Mouse (Mus musculus) layer of hippocampus, adult 2 months (tissue): ENCODE data around the gene D10Wsu102e. TPM values are rescaled to one million over a fixed set of nuclear protein-coding genes. Genes with fewer than 3 reads are reported as not detected.

ENCODE experiments used
- DNase-seq, 2 experiments: peaks; one replicate each; pipeline ENCODE4 v3.0.0; 2022; ENCODE audit warnings: low spot score in 2 of 2
- H3K27ac ChIP-seq: fragments of 200-600 bp; 2 replicates; pipeline ENCODE4 v1.8.1; 2022
- H3K4me3 ChIP-seq: fragments of 200-600 bp; 2 replicates; pipeline ENCODE4 v1.8.1; 2022; ENCODE audit warnings: mild to moderate bottlenecking
- CTCF ChIP-seq: fragments of 200-600 bp; conservative IDR thresholded peaks from 2 replicates; pipeline ENCODE4 v1.8.1; 2022; ENCODE audit warnings: antibody characterized with exemption, mild to moderate bottlenecking, moderate library complexity
- long read RNA-seq, 2 experiments: library from polyadenylated mRNA; stranded (forward); transcript quantifications; one replicate each; pipeline ENCODE4 v2.0.0; 2021; ENCODE audit warnings: borderline mapping rate in 2 of 2
- total RNA-seq, 2 experiments: library from RNA; stranded (reverse); gene quantifications; 2 replicates each; pipeline ENCODE4 v1.2.3; 2021

The D10Wsu102e gene
- 1 to 10 TPM; 3.1 to 3.9 TPM for total RNA-seq
- long read RNA-seq, experiment 1, full-length matches to known transcripts: 7 of 10 reads
- long read RNA-seq, experiment 1, partial matches to known transcripts: 1 of 10 reads
- long read RNA-seq, experiment 1, other reads (novel, unspliced or antisense): 2 of 10 reads
- long read RNA-seq, experiment 2, full-length matches to known transcripts: 16 of 18 reads
- long read RNA-seq, experiment 2, partial matches to known transcripts: 0 of 18 reads
- long read RNA-seq, experiment 2, other reads (novel, unspliced or antisense): 2 of 18 reads

- TF ChIP-seq CTCF: no peak
- peak; percentile 96 to 97 for DNase-seq
- Histone ChIP-seq H3K4me3 (peak within 1 kb of the TSS; percentile 64), H3K27ac (peak within 1 kb of the TSS; percentile 91)
Observed at GRCm38 (mm10) chr10:83359956-83360355, at the start of gene D10Wsu102e. TSS of gene D10Wsu102e (plus strand) at chr10:83360221.

GRCm38 (mm10) chr10:83310356-83310755 lies 49.7 kb upstream of the D10Wsu102e start:
- Histone ChIP-seq H3K27ac (no peak overlapping the region), H3K4me3 (no peak overlapping the region)
- no peak for TF ChIP-seq CTCF
- DNase-seq: no peak

- Histone ChIP-seq H3K27ac (no peak overlapping the region), H3K4me3 (no peak overlapping the region)
- no peak for TF ChIP-seq CTCF
- no peak for DNase-seq
Observed at GRCm38 (mm10) chr10:83313033-83313432, 47.0 kb upstream of the D10Wsu102e start.

GRCm38 (mm10) chr10:83320396-83320795 lies 39.6 kb upstream of the D10Wsu102e start:
- TF ChIP-seq CTCF: no peak
- no peak for DNase-seq
- Histone ChIP-seq H3K4me3 (no peak overlapping the region), H3K27ac (peak overlapping the region; percentile 32; the same call in 1 of the 2 replicates)

GRCm38 (mm10) chr10:83320870-83321269 lies 39.2 kb upstream of the D10Wsu102e start:
- TF ChIP-seq CTCF: no peak
- Histone ChIP-seq H3K27ac (peak overlapping the region; percentile 43; the same call in 1 of the 2 replicates), H3K4me3 (no peak overlapping the region)
- peak in 1 of 2 experiments; percentile 55 for DNase-seq

GRCm38 (mm10) chr10:83321528-83321927 lies 38.5 kb upstream of the D10Wsu102e start:
- TF ChIP-seq CTCF: no peak
- DNase-seq: no peak
- Histone ChIP-seq H3K27ac (0 out of 2 replicates have a peak overlapping the region, but pooled peaks have one; percentile 10), H3K4me3 (no peak overlapping the region)

GRCm38 (mm10) chr10:83322551-83323100 lies 37.4 kb upstream of the D10Wsu102e start:
- H3K4me3 ChIP-seq: no peak overlapping the region
- no peak for TF ChIP-seq CTCF
- peak overlapping the region; percentile 44; the same call in 1 of the 2 replicates for H3K27ac ChIP-seq
- DNase-seq: no peak

GRCm38 (mm10) chr10:83324871-83325270 lies 35.1 kb upstream of the D10Wsu102e start:
- Histone ChIP-seq H3K4me3 (no peak overlapping the region), H3K27ac (no peak overlapping the region)
- TF ChIP-seq CTCF: no peak
- DNase-seq: no peak

- DNase-seq: no peak
- H3K27ac ChIP-seq: no peak overlapping the region
- TF ChIP-seq CTCF: no peak
- H3K4me3 ChIP-seq: no peak overlapping the region
Observed at GRCm38 (mm10) chr10:83325903-83326302, 34.1 kb upstream of the D10Wsu102e start.

GRCm38 (mm10) chr10:83326648-83327285 lies 33.3 kb upstream of the D10Wsu102e start:
- TF ChIP-seq CTCF: no peak
- H3K27ac ChIP-seq: no peak overlapping the region
- H3K4me3 ChIP-seq: no peak overlapping the region
- no peak for DNase-seq

GRCm38 (mm10) chr10:83328791-83329190 lies 31.2 kb upstream of the D10Wsu102e start:
- no peak for DNase-seq
- H3K27ac ChIP-seq: no peak overlapping the region
- no peak overlapping the region for H3K4me3 ChIP-seq
- no peak for TF ChIP-seq CTCF

GRCm38 (mm10) chr10:83330336-83330735 lies 29.7 kb upstream of the D10Wsu102e start:
- no peak overlapping the region for H3K4me3 ChIP-seq
- no peak for TF ChIP-seq CTCF
- H3K27ac ChIP-seq: no peak overlapping the region
- no peak for DNase-seq

- no peak overlapping the region for H3K27ac ChIP-seq
- TF ChIP-seq CTCF: no peak
- no peak for DNase-seq
- no peak overlapping the region for H3K4me3 ChIP-seq
Observed at GRCm38 (mm10) chr10:83331811-83332210, 28.2 kb upstream of the D10Wsu102e start.
